Mouse (Mus musculus) inflammation-experienced regulatory T-cells, adult 6 months (primary cell): ENCODE results near the gene Brd9. TPM values are rescaled to one million over a fixed set of nuclear protein-coding genes. Genes with fewer than 3 reads are reported as not detected.
A peak's percentile ranks its signal among the peaks of the same experiment; 100 is the strongest.

Experiments used
- ATAC-seq: one replicate; pipeline ENCODE4 v1.8.0; 2017
- polyA plus RNA-seq, 3 experiments: library from polyadenylated mRNA; unstranded; fragments of 100-300 nt; shearing (Covaris generic); gene quantifications; one replicate each; pipeline ENCODE4 v1.2.1; 2017

Gene Brd9
- 10 to 100 TPM; 62.6 to 78.6 (median 69.0) TPM for polyA plus RNA-seq

DNA sequence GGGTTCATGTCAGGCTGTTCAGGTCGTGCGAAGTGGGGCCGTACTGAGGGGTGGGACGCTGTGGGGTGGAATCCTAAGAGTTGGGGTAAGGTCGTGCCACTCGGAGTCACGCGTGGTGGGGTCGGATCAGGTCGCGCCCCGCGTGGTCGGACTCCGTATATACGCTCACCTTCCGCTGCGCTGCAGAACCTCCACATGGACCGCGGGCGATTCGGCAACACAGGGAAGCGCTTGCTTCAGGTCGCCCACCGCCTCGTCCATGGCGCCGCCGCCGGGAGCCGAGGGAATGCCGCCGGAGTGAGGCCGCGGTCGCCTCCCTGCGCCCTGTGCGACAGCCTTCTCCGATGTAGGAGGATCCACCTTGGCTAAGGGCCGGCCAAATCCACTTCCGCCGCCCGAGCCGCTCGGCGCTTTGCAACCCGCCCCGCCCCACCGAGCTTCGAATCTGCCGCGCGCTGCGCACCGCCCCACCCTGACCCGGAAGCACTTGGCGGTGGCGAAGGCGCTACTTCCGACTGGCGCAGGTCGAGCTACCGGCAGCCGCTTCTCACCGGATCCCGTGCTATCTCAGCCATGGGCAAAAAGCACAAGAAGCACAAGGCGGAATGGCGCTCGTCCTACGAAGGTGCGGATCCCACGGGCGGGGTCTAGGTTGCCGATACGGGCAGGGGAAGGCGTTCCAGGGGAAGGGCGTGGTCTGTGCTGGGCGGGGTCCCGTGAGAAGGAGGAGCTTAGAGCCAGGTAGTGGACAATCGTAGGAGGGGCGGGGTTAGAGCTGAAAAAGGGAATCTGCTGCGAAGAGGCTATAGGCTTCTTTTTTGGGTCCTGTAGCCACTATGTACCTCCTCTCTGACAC, at the start of gene Brd9, which contains the start of gene Trip13:
Brd9 (plus strand) TSS at position 491 of the 856 bp plus-strand sequence.
Trip13 (minus strand) TSS at position 464 of the 856 bp plus-strand sequence.
- peak; percentile 91 for ATAC-seq

DNA sequence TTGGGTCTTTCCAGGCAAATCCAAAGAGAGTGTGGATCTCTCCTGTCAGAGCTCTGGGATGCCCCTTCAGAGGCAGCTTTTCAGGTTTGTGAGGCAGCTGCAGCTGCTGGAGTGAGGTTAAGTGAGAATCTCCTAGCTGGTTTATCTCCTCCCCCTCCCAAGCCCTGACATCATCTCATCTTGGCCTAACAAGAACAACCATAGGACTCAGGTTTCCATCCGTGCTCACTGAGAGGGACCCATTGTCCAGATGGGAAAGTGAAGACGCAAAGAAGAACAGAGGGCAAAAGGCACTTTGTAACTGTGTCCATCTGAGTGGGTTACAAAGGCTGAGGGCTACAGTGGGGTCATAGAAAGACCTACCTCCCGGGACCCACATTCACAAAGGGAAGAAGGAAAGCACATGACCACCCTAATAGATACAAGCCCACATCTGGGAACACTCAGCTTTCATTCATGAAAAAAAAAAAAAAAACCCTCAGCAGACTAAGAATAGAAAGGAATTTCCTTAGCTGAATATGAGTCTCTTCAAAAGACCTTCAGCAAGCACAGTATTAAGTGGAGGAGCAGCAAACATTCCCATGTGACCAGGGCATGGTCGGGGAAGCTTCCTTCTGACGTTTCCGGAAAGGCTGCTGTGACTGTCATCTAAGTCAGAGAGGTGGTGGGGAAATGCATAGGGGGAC, 45.0 kb upstream of the Brd9 start:
- no peak for ATAC-seq

DNA sequence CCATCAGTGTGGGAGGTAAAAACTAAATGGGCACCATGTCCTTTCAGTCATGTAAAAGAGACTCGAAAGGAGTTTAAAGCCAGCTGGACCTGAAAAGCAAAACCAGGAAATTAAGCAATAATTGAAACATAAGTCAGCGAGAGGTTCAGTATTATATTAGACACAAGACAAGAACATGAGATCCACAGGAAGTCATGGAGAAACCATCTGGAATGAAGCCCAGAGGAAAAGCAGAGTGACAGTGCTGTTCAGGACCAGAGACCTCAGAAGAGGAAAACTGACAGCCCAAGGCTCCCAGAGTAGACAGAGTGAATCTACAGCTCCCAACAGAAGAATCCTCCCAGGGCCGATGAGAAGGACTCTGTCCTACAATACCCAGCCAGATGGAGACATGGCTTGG, 40.0 kb upstream of the Brd9 start:
- no peak for ATAC-seq

DNA sequence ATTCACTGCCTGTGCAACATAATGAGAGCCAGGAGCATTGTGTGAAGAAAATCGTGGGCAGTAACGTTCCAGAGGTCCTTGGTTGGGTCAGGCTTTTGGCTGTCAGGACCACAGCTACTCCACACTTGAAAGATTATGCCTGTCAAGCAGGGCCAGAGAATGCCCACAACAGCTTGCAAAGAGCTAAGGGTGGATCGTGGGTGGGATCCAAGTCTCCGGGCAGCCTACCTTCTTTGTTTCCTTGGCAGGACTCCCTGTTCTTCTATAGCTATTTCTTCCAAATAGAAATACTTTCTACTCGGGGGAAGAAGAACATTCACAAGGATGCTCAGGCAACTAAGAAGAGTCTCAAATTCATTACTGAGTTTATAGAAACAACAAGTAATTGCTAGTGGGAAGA, 30.5 kb upstream of the Brd9 start:
- ATAC-seq = no peak

DNA sequence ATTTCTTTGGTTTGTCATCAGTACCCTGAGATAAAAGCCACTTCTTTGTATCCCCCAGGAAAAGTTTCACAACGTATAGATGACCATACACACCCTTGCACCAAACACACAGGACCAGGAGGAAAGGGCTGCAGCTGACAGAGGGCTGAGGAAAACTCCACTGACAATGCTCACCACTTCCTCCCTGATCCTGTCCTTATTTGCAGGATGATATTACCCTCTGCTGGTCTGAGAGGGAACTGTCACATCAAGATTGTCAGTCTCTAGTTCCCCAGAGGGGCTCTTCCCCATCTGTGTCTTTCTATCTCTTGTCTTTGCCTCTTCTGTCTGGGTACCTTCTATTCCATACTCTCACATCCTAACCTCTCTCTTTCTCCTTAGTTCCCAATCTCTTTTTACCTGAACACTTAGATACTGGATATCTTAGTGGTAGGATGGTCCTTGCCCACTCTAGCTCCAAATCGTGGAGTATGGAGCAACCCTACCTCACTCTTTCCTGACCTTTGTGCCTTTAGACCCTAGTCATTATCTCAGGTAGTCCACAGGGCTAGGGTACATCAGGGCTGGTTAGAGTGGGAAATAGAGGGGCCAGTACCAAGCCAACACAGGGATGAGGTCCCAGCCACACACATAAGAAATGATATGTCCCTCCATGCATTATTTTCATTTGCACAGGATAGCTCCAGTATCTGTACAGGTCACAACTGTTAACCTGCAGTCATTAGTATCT, 29.8 kb upstream of the Brd9 start:
- peak; percentile 67 for ATAC-seq

DNA sequence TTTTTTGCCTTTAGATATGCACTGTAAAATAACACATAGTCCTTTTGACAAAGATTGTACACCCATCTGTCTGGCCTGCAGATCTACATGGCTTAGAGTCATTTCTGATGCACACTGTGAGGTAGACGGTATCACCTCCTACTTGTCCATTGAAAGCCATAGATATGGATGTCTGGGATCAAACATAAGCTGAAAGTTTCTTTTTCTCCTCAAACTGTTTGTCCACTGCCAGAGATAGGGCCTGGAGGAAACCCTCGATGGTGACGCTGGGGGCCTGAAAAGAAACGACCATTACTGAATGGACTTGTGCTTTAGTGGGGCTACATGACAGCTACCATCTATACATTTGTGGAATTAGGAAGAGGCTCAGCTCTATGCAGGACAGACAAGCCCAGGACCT, 24.5 kb upstream of the Brd9 start:
- no peak for ATAC-seq

DNA sequence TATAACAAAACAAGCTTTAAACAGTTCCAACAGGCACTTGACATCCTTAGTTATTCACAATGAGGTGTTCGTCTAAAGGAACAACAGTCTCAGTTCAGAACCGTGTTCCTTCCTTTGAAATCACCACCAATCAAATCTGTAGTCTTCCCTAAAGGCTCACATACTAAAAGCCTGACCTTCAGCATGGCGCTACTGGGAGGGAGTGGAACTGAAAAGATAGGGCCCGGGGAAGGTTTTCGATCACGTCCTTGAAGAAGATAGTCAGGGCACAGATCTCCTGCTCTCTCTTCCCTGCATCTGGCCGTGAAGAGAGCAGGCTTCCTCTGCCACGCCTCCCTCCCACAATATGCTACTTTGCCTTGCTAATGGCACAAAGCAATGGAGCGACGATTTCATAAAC, 5.4 kb upstream of the Brd9 start:
- no peak for ATAC-seq

DNA sequence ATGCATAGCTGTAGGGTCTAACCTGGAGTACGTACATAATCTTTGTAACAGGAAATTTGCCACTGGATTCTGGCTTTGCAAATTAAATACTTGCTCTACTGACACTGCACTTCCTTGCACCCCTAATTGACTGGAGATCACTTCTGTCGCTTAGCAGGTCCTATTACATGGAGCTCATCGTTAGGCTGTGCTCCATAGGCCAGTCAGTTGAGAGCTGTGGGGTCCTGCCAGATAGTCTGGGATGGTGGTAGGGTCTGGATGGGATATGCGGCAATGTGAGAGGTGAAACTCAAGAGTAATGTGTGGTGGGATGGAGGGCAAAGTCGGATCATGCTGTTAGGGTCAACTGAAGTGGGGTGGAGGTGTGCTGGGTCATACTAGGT, 682 bp upstream of the Brd9 start:
- no peak for ATAC-seq

DNA sequence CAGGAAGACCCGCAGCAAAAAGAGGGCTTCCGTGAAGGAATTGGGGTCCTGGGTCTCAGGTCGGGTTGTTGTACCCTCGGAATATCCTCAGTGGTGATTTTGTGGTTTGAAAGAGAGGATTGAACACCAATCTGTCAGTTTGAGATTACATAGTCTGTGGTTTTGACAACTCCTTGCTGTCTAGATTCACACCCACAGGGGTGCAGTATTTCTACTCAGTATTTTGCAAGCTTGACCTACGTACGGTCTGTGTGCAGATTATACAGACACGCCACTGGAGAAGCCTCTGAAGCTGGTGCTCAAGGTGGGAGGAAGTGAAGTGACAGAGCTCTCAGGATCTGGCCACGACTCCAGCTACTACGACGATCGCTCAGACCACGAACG, 558 bp downstream of the Brd9 start:
- ATAC-seq = peak; percentile 21

DNA sequence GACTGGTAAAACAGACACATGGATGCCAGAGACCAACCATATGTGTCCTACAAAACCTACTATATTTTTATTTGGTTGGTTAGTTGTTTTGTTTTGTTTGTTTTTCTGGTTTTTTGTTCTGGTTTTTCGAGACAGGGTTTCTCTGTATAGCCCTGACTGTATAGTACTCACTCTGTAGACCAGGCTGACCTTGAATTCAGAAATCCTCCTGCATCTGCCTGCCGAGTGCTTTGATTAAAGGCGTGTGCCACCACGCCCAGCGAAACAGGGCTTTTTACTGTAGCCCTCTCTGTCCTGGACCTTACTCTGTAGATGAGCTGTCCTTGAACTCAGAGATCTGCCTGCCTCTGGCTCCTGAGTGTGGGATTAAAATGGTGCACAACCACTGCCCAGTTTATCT, 1.5 kb downstream of the Brd9 start:
- no peak for ATAC-seq

DNA sequence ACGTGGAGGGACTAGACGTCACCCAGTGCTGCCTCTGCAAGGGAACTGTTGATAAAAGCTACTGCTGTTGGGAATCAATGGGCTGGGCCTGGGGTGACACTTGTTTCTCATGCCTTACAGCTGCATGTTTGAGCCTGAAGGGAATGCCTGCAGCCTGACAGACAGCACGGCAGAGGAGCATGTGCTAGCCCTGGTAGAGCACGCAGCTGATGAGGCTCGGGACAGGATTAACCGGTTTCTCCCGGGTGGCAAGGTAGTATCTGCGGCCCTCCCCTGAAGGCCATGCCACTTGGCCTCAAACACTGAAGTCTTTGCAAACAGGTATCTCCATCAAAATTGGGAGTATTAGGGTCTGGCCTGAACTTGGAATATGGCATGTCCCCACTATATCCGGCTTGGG, 7.0 kb downstream of the Brd9 start:
- no peak for ATAC-seq

DNA sequence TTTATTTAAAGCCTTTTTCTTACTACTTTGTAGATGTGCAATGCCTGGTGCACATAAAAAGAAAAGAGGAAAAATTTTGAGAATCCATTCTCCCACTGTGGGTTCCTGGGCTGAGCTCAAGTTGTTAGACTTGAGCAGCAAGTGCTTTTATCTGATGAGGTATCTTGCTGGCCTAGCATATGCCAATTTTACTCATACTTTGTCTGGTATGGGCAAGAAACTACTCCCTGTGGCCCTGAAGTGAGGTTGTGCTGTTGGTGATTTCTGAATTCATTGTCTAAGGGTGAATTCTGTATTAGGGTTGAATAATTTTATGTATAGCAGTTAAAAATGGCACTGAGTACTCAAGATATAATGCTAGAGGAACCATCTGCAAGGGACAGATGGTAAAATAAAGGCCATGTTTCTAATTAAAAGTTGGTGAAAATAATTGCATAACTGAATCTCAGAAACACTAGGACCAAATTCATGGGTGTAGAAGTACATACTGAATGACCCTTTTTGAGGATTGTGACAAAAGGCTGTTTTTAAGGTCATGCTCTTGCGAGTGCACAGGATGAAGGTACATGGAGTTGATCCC, 16.0 kb downstream of the Brd9 start:
- ATAC-seq = no peak

DNA sequence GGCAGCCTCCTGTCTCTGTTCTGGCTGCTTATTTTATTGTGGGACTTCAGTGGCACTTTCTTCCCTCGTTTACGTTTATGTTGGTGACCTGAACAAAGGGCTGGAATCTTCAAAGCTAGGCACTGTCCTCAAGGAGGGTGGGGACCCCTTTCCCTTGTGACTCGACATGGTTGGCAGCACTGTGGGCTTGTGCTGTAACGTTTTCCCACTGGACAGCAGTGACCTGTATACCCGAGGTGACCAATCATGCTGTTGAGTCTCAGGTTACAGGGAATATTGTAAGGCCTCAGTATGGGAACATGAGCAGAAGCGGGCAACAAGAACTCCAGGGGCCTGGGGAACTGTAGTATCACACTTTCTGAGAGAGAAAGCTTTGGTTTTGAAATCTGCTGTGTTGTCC, 17.1 kb downstream of the Brd9 start:
- no peak for ATAC-seq

DNA sequence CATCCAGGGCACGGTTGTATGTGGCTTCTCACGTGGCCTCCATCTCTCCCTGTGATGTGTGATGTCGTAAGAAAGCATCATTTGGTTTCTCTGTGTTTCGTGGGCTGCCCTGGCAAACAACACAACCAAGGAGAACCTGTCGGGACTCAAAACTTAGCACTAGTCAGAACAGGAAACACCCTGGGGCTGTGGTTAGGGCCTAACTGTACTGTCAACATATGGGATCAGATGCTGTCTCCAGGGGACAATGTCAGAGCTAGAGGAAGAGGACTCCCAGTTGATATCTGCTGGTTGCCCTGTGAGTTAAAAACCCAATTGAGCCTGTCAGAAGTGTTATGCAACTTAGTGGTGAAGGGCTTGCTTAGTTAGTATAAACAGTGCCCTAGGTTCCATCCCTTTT, 17.9 kb downstream of the Brd9 start:
- no peak for ATAC-seq

DNA sequence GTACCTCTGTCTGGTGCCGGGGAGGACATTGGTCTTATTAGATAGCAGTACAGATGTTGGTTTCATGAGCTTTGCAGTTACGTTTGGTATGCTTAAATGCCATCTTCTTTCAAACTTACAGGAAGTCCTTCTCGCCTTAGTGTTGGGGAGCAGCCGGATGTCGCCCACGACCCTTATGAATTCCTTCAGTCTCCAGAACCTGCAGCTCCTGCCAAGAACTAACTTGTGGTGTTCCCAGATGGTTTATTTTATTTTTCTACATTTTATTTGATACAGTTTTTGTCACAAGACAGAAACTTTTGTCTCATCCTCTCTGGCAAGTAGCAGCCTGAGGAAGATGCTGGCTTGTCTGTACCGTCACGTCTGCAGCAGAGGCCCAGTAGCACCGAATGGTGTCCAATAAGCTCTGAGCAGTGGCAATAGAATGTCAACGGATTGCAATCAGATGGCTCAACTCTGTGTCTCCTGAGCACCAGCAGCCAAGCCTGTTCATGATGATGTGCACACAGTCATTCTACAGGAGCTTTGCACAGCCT, 22.6 kb downstream of the Brd9 start:
- ATAC-seq = no peak

DNA sequence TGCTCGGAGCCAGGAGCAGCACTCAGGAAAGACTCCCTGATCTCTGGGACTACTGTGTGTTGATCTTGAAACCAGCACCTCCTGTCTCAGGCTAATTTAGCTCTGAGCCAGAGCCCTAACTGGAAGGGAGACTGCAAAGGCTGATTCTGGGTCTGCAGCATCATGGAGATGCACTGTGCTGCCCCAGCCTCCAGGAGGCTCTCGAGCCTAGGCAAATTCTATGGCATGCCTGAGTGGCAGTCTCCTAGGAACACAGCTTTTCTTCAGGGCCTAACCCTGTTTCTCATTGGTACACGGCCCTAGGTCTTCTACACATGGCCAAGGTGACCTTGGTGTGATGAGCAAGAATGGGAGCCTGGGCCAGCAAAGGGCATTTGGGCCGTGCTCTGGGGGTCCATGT, 23.6 kb downstream of the Brd9 start:
- ATAC-seq = no peak

DNA sequence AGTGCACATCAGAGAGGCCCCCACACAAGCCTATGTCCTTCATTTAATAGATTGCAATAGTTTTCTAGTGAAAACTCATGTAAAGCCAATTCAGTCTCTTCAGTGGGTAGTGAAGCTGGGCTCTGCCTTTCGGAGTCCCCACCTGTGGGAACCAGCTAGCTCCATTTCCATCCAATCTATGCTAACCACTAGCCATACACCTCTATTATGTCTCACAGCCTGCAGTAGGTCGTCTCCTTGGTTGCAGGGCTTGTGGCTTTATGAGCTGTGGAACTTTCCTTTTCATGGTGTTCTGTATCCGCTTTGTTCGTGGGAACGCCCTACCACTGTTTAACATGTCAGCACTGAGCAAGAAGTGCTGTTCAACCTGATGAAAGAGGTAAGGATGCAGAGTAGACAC, 25.9 kb downstream of the Brd9 start, which contains the start of gene Zdhhc11:
Zdhhc11 (plus strand) TSS at position 301 of the 400 bp plus-strand sequence.
- no peak for ATAC-seq

DNA sequence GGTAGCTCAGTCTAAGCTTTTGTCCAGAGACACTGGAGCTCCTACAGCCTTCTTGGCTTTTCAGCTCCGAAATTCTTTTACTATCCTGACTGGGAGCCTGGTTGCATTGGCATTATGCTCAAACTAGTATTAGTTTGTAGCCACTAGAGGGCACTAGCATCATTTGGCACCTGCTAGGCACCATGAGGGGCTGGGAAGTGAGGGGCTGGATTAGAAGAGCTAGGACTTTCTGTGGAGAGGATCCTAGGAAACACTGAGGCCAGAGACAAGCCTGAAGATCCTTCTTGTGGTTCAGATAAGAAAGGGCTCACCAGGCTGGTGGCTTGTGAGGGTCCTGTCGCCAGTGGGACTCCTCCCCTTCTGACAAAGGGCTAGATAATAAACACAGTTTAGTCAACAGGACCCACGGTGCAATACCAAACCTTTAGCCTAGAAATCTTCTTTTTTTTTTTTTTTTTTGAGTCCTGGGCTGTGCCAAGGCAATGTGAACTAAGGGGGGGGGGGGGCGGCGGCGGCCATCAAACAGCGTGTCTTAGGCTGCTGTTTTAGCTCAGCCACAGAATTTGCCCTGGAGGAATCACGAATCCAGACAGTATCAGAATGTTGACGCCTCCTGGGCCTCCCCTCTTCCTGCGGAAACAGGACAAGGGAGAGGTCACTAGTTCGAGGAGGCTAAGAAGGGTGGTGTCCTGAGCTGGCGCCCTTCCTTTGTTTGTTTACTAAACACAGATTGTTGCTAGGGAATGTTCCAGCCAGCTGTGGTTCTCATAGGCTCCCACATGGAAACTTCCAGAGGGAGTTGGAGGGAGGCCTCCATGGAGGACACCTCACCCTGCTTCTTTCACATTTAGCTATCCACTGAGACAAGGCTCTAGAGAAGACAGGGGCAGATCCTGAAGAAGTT, 33.2 kb downstream of the Brd9 start:
- ATAC-seq = peak; percentile 68

DNA sequence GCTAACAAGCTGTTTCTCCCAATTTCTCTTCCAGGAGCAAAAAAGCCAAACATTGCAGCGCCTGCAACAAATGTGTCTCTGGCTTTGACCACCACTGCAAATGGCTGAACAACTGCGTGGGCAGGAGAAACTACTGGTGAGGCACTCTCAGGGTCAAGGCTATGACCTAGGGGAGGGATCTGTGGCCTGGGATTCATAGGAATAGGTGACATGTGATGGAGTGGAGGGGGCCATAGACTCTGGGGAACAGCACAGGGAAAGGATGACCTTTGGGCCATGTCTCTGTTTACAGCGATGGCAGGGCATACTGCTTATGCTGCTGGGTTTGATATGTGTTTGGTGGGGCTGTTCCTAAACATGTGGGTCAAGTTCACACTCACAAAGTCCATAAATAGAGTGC, 36.9 kb downstream of the Brd9 start:
- ATAC-seq = no peak

DNA sequence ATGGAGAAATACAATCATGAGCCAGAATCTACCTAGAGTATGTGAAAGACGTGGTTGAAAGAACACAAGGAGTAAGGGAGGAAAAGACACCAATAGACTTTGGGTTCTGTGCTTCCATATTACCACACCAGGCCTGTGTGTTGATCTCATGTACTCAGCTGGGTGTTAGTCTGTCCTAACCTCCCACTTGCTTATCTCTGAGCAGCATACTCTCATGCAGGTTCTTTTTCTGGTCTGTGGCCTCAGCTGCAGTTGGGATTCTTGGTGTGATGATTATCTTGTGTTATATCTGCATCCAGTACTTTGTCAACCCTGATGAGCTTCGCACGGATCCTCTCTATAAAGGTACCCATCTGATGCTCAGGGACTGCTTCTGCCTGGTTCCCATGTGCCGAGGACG, 39.3 kb downstream of the Brd9 start:
- ATAC-seq = no peak

DNA sequence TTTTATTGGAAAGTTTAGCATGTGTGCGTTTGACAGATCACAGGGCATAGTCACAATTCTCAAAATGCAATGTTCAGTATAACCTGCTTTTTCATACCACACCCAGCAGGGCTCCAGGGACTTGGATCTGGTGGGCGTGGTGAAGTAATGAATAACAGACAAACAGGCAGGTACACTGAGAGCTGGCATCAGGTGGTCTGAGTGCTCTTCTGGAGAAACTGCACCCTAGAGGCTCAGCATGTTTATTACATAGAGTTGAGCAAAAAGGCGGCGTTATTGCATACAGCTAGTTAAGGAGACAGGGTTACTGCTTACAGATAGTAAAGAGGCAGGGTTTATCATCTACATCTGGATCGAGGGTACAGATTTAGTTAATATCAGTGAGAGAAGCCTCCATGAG, 52.7 kb downstream of the Brd9 start:
- ATAC-seq = no peak

DNA sequence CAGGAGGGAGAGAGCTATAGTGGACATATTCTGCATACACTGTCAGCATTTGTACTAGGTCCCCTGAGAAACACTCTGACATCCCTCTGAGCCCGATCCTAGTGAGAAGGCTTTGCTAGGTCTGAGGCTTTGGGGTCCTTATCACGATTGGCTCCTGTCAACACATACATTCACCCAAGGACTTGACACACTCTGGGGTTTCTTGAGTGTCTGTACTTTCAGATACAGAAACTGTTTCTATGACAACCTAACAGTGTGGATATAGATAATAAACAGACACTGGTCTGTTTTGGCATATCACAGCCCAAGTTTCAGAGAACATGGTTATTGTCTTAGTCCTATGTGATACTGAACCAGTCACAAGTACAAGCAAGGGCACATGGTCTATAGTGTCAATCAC, 53.1 kb downstream of the Brd9 start:
- no peak for ATAC-seq
